10 mouse cellular contexts compared by ENCODE assay signal in the genomic region with DNA sequence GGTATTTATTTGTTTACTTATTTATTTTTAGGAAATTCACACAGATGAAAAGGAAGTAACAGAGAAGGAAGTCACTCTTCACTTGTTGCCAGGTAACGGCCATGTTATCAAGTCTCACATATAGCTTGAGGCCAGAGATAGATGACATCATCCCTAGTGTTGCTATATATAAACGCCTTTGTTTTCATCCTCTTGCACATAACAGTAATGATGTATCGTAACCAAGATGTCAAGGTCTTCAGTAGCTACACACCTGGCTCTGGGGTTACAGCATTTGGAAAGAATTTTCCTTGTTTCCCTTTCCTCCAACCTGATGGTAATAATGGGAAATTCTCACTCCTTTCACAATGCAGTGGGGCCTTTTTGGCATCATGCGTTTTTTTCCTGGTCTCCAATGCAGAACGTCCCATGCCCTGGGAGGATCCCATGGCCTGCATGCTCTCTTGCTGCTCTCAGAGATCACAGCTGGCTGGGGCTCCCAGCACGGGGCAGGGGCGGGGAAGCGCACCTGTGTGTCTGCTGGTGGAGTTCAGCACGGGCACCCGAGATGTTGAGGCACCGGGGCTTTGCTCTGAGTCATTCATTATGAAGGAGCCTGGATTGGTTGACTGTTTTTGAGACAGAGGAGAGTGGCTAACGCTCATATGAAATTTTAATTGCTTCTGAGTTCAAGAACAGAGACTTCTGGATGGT. TPM values are rescaled to one million over a fixed set of nuclear protein-coding genes. Genes with fewer than 3 reads are reported as not detected.
DNase-seq lines count a peak whose midpoint lies in the region; ATAC-seq and TF ChIP-seq lines count a peak whose summit lies in the region.
"Had no signal": no experiment of that assay in that cellular context is flagged by ENCODE, and none has a peak within 500 bp of the region (broad histone marks: within the 10 kb centered on the region; RNA-seq: fewer than 3 reads in every experiment).

No protein-coding gene starts in this region.

- DNase-seq in lung, postnatal 0 days (ENCODE audit: low spot score): peak; percentile 53
- DNase-seq in lung, adult 2 months: no peak
- DNase-seq in embryonic facial prominence, embryonic 14.5 days (ENCODE audit: low spot score): peak; percentile 53
- DNase-seq in liver, postnatal 0 days: no peak
- DNase-seq in thymus, postnatal 4 days: peak; percentile 85
- DNase-seq in layer of hippocampus, adult 9-10 months (ENCODE audit: low spot score): no peak
- DNase-seq in urinary bladder, adult 2 months (ENCODE audit: low spot score): no peak
- DNase-seq: cerebellum, adult 11-12 months; layer of hippocampus, postnatal 36 days; right cerebral cortex, postnatal 14 days had no signal

- peak; percentile 43 for TF ChIP-seq EP300 in lung, postnatal 0 days (IDR thresholded peaks at IDR 0.05)
- TF ChIP-seq EP300 in liver, postnatal 0 days (IDR thresholded peaks at IDR 0.05; ENCODE audit: low read depth): no peak

- H3K4me1 ChIP-seq in lung, postnatal 0 days (ENCODE audit: insufficient read depth, low read depth, low read length): peaks cover 12% of the 10 kb centered on the region
- H3K4me1 ChIP-seq in lung, adult 2 months (ENCODE audit: control insufficient read depth, insufficient read depth, low read length): peaks cover 24% of the 10 kb centered on the region
- H3K4me1 ChIP-seq in embryonic facial prominence, embryonic 14.5 days (ENCODE audit: control insufficient read depth, insufficient read depth, low read length): 0 out of 2 replicates have a peak, but pooled peaks cover 4% of the 10 kb centered on the region
- peaks cover 46% of the 10 kb centered on the region for H3K4me1 ChIP-seq in liver, postnatal 0 days (ENCODE audit: insufficient read depth)

- H3K27ac ChIP-seq in lung, postnatal 0 days (ENCODE audit: low read length): peak overlapping the region; percentile 4; the same call in 1 of the 2 replicates
- no peak overlapping the region; the same call in 1 of the 2 replicates for H3K27ac ChIP-seq in embryonic facial prominence, embryonic 14.5 days (replicated peaks; ENCODE audit: low read depth, low read length)
- H3K27ac ChIP-seq in liver, postnatal 0 days (ENCODE audit: low read depth): peak overlapping the region; percentile 35; the same call in 1 of the 2 replicates

- H3K36me3 ChIP-seq in lung, postnatal 0 days (ENCODE audit: insufficient read depth, low read length): no peaks in the 10 kb centered on the region
- H3K36me3 ChIP-seq in embryonic facial prominence, embryonic 14.5 days (ENCODE audit: control insufficient read depth, insufficient read depth, low read length): peaks cover 22% of the 10 kb centered on the region
- H3K36me3 ChIP-seq in liver, postnatal 0 days (replicated peaks; ENCODE audit: insufficient read depth, low read length): peaks cover 23% of the 10 kb centered on the region

- no peaks in the 10 kb centered on the region for H3K9me3 ChIP-seq in lung, postnatal 0 days (ENCODE audit: low read length)
- no peaks in the 10 kb centered on the region for H3K9me3 ChIP-seq in embryonic facial prominence, embryonic 14.5 days (ENCODE audit: control insufficient read depth, low read length)
- H3K9me3 ChIP-seq in liver, postnatal 0 days (ENCODE audit: low read length): no peaks in the 10 kb centered on the region

- H3K27me3 ChIP-seq in lung, postnatal 0 days (replicated peaks; ENCODE audit: insufficient read depth, low read length): no peaks in the 10 kb centered on the region
- no peaks in the 10 kb centered on the region for H3K27me3 ChIP-seq in embryonic facial prominence, embryonic 14.5 days (replicated peaks; ENCODE audit: control insufficient read depth, insufficient read depth, low read length)
- no peaks in the 10 kb centered on the region for H3K27me3 ChIP-seq in liver, postnatal 0 days (ENCODE audit: insufficient read depth, low read length)

- H3K4me3 ChIP-seq in lung, postnatal 0 days (ENCODE audit: low read depth, low read length): no peak overlapping the region
- no peak overlapping the region for H3K4me3 ChIP-seq in lung, adult 2 months (replicated peaks; ENCODE audit: extremely low read depth, low read depth, low read length)
- H3K4me3 ChIP-seq in embryonic facial prominence, embryonic 14.5 days (ENCODE audit: low read depth, low read length): no peak overlapping the region
- no peak overlapping the region for H3K4me3 ChIP-seq in liver, postnatal 0 days (ENCODE audit: low read depth, low read length)

- no peak overlapping the region for H3K9ac ChIP-seq in lung, postnatal 0 days (replicated peaks; ENCODE audit: low read depth)
- H3K9ac ChIP-seq in embryonic facial prominence, embryonic 14.5 days (ENCODE audit: low read depth, low read length): no peak overlapping the region
- H3K9ac ChIP-seq in liver, postnatal 0 days (replicated peaks): 0 out of 2 replicates have a peak overlapping the region, but pooled peaks have one; percentile 21

- TF ChIP-seq CTCF in lung, postnatal 0 days (IDR thresholded peaks at IDR 0.05): no peak
- no peak for TF ChIP-seq CTCF in lung, adult 2 months (IDR thresholded peaks at IDR 0.05; ENCODE audit: insufficient read depth, low read length)
- TF ChIP-seq CTCF in liver, postnatal 0 days (IDR thresholded peaks at IDR 0.05; ENCODE audit: low read depth): no peak

- peak; percentile 25; the same call in 1 of the 2 replicates for ATAC-seq in lung, postnatal 0 days
- peak; percentile 53 for ATAC-seq in embryonic facial prominence, embryonic 14.5 days (ENCODE audit: low read depth)
- peak; percentile 69 for ATAC-seq in liver, postnatal 0 days

- TF ChIP-seq POLR2A in lung, adult 2 months (IDR thresholded peaks at IDR 0.05; ENCODE audit: borderline replicate concordance, extremely low read depth, low read depth, low read length): no peak

- H3K4me2 ChIP-seq in lung, postnatal 0 days (replicated peaks; ENCODE audit: low read depth, low read length): no peak overlapping the region
- no peak overlapping the region for H3K4me2 ChIP-seq in embryonic facial prominence, embryonic 14.5 days (ENCODE audit: low read depth, low read length)
- H3K4me2 ChIP-seq in liver, postnatal 0 days (ENCODE audit: low read depth, low read length): no peak overlapping the region

- 29% methylated on average over 12 of the region's 12 CpGs for WGBS in lung, postnatal 0 days
- WGBS in lung, adult 2 months: 45% methylated on average over 12 of the region's 12 CpGs
- WGBS in embryonic facial prominence, embryonic 14.5 days: 49% methylated on average over 12 of the region's 12 CpGs
- WGBS in liver, postnatal 0 days (ENCODE audit: insufficient replicate concordance): 48% methylated on average over 12 of the region's 12 CpGs

RNA-seq across cellular contexts. Expression of gene Mtmr12, which starts 25.6 kb away (rescaled TPM):
- 12.3 and 14.6 TPM in 2 replicates for polyA plus RNA-seq in lung, postnatal 0 days (2015; fragmentation: Nextera tagmentation; extraction: Ambion mirVana)
- 20.2 and 25.9 TPM in 2 replicates for polyA plus RNA-seq in lung, adult 2 months (2012; rRNA removed)
- 15.5 and 16.0 TPM in 2 replicates for polyA plus RNA-seq in embryonic facial prominence, embryonic 14.5 days (2014; fragmentation: Nextera tagmentation; extraction: Ambion mirVana)
- polyA plus RNA-seq in liver, postnatal 0 days (2015; fragmentation: Nextera tagmentation; extraction: Ambion mirVana): 3.9 and 4.0 TPM in 2 replicates
- 13.7 and 14.0 TPM in 2 replicates for polyA plus RNA-seq in urinary bladder, adult 2 months (2012; rRNA removed)

Comparison
In these comparisons a context has a peak if more than half of its experiments do, and no peak if none do; other contexts are left out.
1. DNase-seq: peak in lung, postnatal 0 days (single experiment), embryonic facial prominence, embryonic 14.5 days (single experiment) and thymus, postnatal 4 days (single experiment); none in lung, adult 2 months (single experiment), liver, postnatal 0 days (single experiment), layer of hippocampus, adult 9-10 months (single experiment) and urinary bladder, adult 2 months (single experiment).
2. Peak in every context shown above with its lines, with median percentiles within 50 percentile points of each other: ATAC-seq.